Mouse (Mus musculus) c-Kit-positive CD71-negative TER-119-negative erythroid progenitor cells, embryonic 14.5 days (primary cell): ENCODE measurements around the gene Slc24a3.

ENCODE experiments used
- DNase-seq: peaks from one replicate; pipeline ENCODE4 v3.0.0-alpha.2; 2013; ENCODE audit warnings: low read depth

Gene Slc24a3

GRCm38 (mm10) chr2:145631123-145631798, 463.7 kb downstream of the Slc24a3 start:
- no peak for DNase-seq

GRCm38 (mm10) chr2:145631799-145632174, 464.2 kb downstream of the Slc24a3 start:
- DNase-seq = no peak

- no peak for DNase-seq
These were observed 466.3 kb downstream of the Slc24a3 start for GRCm38 (mm10) chr2:145633811-145634210.

GRCm38 (mm10) chr2:145640255-145640984, 472.9 kb downstream of the Slc24a3 start:
- DNase-seq = no peak

- no peak for DNase-seq
These were observed 487.9 kb downstream of the Slc24a3 start for GRCm38 (mm10) chr2:145655373-145655960.

GRCm38 (mm10) chr2:145656121-145656520, 488.6 kb downstream of the Slc24a3 start:
- no peak for DNase-seq

- no peak for DNase-seq
These were observed 489.2 kb downstream of the Slc24a3 start for GRCm38 (mm10) chr2:145656716-145657115.

- DNase-seq = no peak
These were observed 493.7 kb downstream of the Slc24a3 start for GRCm38 (mm10) chr2:145661242-145661641.

GRCm38 (mm10) chr2:145663899-145664298, 496.3 kb downstream of the Slc24a3 start:
- no peak for DNase-seq

- no peak for DNase-seq
These were observed 496.8 kb downstream of the Slc24a3 start for GRCm38 (mm10) chr2:145664311-145664710.

- DNase-seq = no peak
These were observed 500.6 kb downstream of the Slc24a3 start for GRCm38 (mm10) chr2:145668135-145668534.

GRCm38 (mm10) chr2:145670131-145670530, 502.6 kb downstream of the Slc24a3 start:
- no peak for DNase-seq

GRCm38 (mm10) chr2:145674496-145675141, 507.1 kb downstream of the Slc24a3 start:
- DNase-seq = no peak

GRCm38 (mm10) chr2:145675142-145675755, 507.7 kb downstream of the Slc24a3 start, which contains the start of gene Rin2:
Gene Rin2 (plus strand): TSS chr2:145675215.
- peak; percentile 58 for DNase-seq

GRCm38 (mm10) chr2:145675756-145676543, 508.4 kb downstream of the Slc24a3 start:
- no peak for DNase-seq

- no peak for DNase-seq
These were observed 509.0 kb downstream of the Slc24a3 start for GRCm38 (mm10) chr2:145676544-145676925.

- no peak for DNase-seq
These were observed 509.4 kb downstream of the Slc24a3 start for GRCm38 (mm10) chr2:145676936-145677335.

- no peak for DNase-seq
These were observed 512.6 kb downstream of the Slc24a3 start for GRCm38 (mm10) chr2:145680141-145680540.

- DNase-seq = no peak
These were observed 513.2 kb downstream of the Slc24a3 start for GRCm38 (mm10) chr2:145680762-145681161.

GRCm38 (mm10) chr2:145681626-145682025, 514.1 kb downstream of the Slc24a3 start:
- no peak for DNase-seq

- DNase-seq = no peak
These were observed 515.4 kb downstream of the Slc24a3 start for GRCm38 (mm10) chr2:145682924-145683323.
